Mouse (Mus musculus): ENCODE data around the gene Prkce. TPM values are rescaled to one million over a fixed set of nuclear protein-coding genes. Genes with fewer than 3 reads are reported as not detected.

The Prkce gene
- total and polyA plus RNA-seq, 2 experiments from 2014 or later: 91.3 to 94.3 TPM

- 86% methylated on average over 16 of the region's 16 CpGs for WGBS
- Histone ChIP-seq H3K27me3 (ENCODE audit: insufficient read depth, low read length) (no peaks in the 10 kb centered on the region), H3K36me3 (ENCODE audit: insufficient read depth) (no peaks in the 10 kb centered on the region), H3K4me1 (ENCODE audit: insufficient read depth) (no peaks in the 10 kb centered on the region), H3K9me3 (ENCODE audit: low read length) (no peaks in the 10 kb centered on the region), H3K4me2 (ENCODE audit: low read depth) (no peak overlapping the region), H3K4me3 (ENCODE audit: low read depth, low read length) (no peak overlapping the region), H3K27ac (ENCODE audit: low read depth, low read length) (no peak overlapping the region), H3K9ac (no peak overlapping the region)
- no peak for TF ChIP-seq CTCF (IDR thresholded peaks at IDR 0.05; ENCODE audit: low read depth)
- DNase-seq (no peak), ATAC-seq (no peak)
Observed at GRCm38 (mm10) chr17:86573596-86574248, 406.1 kb downstream of the Prkce start.

- H3K27me3 ChIP-seq (ENCODE audit: insufficient read depth, low read length): no peaks in the 10 kb centered on the region
- DNase-seq (no peak), ATAC-seq (no peak)
- H3K4me2 ChIP-seq (ENCODE audit: low read depth): no peak overlapping the region
- H3K9me3 ChIP-seq (ENCODE audit: low read length): no peaks in the 10 kb centered on the region
- no peak overlapping the region for H3K9ac ChIP-seq
- WGBS: 77% methylated on average over 6 of the region's 6 CpGs
- H3K36me3 ChIP-seq (ENCODE audit: insufficient read depth): no peaks in the 10 kb centered on the region
- H3K4me3 ChIP-seq (ENCODE audit: low read depth, low read length): no peak overlapping the region
- H3K4me1 ChIP-seq (ENCODE audit: insufficient read depth): no peaks in the 10 kb centered on the region
- H3K27ac ChIP-seq (ENCODE audit: low read depth, low read length): no peak overlapping the region
- TF ChIP-seq CTCF (IDR thresholded peaks at IDR 0.05; ENCODE audit: low read depth): no peak
Observed at GRCm38 (mm10) chr17:86580724-86581123, 413.1 kb downstream of the Prkce start.

- 82% methylated on average over 4 of the region's 4 CpGs for WGBS
- TF ChIP-seq CTCF (IDR thresholded peaks at IDR 0.05; ENCODE audit: low read depth): no peak
Observed at GRCm38 (mm10) chr17:86582341-86582740, 414.8 kb downstream of the Prkce start.

GRCm38 (mm10) chr17:86586441-86586840, 418.9 kb downstream of the Prkce start:
- no peak overlapping the region for H3K4me3 ChIP-seq (ENCODE audit: low read depth, low read length)
- H3K27me3 ChIP-seq (ENCODE audit: insufficient read depth, low read length): no peaks in the 10 kb centered on the region
- no peak overlapping the region for H3K27ac ChIP-seq (ENCODE audit: low read depth, low read length)
- H3K4me1 ChIP-seq (ENCODE audit: insufficient read depth): no peaks in the 10 kb centered on the region
- H3K4me2 ChIP-seq (ENCODE audit: low read depth): no peak overlapping the region
- DNase-seq (no peak), ATAC-seq (no peak)
- no peaks in the 10 kb centered on the region for H3K9me3 ChIP-seq (ENCODE audit: low read length)
- no peak for TF ChIP-seq CTCF (IDR thresholded peaks at IDR 0.05; ENCODE audit: low read depth)
- 0 out of 2 replicates have a peak, but pooled peaks cover 7% of the 10 kb centered on the region for H3K36me3 ChIP-seq (ENCODE audit: insufficient read depth)
- H3K9ac ChIP-seq: no peak overlapping the region
- WGBS: 80% methylated on average over 5 of the region's 5 CpGs

More at GRCm38 (mm10) chr17:86582341-86582740, 414.8 kb downstream of the Prkce start:
- H3K4me3 ChIP-seq (ENCODE audit: low read depth, low read length): no peak overlapping the region
- no peaks in the 10 kb centered on the region for H3K36me3 ChIP-seq (ENCODE audit: insufficient read depth)
- no peak for ATAC-seq
- H3K27ac ChIP-seq (ENCODE audit: low read depth, low read length): no peak overlapping the region
- no peaks in the 10 kb centered on the region for H3K27me3 ChIP-seq (ENCODE audit: insufficient read depth, low read length)
- no peak overlapping the region for H3K9ac ChIP-seq
- H3K4me1 ChIP-seq (ENCODE audit: insufficient read depth): no peaks in the 10 kb centered on the region
- H3K4me2 ChIP-seq (ENCODE audit: low read depth): no peak overlapping the region
- no peaks in the 10 kb centered on the region for H3K9me3 ChIP-seq (ENCODE audit: low read length)
- DNase-seq: no peak

- Histone ChIP-seq H3K27ac (ENCODE audit: low read depth, low read length) (no peak overlapping the region), H3K9me3 (ENCODE audit: low read length) (no peaks in the 10 kb centered on the region), H3K36me3 (ENCODE audit: insufficient read depth) (0 out of 2 replicates have a peak, but pooled peaks cover 7% of the 10 kb centered on the region), H3K4me1 (ENCODE audit: insufficient read depth) (no peaks in the 10 kb centered on the region), H3K27me3 (ENCODE audit: insufficient read depth, low read length) (no peaks in the 10 kb centered on the region), H3K9ac (no peak overlapping the region), H3K4me2 (ENCODE audit: low read depth) (no peak overlapping the region), H3K4me3 (ENCODE audit: low read depth, low read length) (no peak overlapping the region)
- WGBS: 62% methylated on average over 5 of the region's 5 CpGs
- no peak for TF ChIP-seq CTCF (IDR thresholded peaks at IDR 0.05; ENCODE audit: low read depth)
- ATAC-seq: no peak
- no peak for DNase-seq
Observed at GRCm38 (mm10) chr17:86588704-86589449, 421.3 kb downstream of the Prkce start.

GRCm38 (mm10) chr17:86589681-86590080, 422.1 kb downstream of the Prkce start:
- TF ChIP-seq CTCF (IDR thresholded peaks at IDR 0.05; ENCODE audit: low read depth): no peak
- H3K9ac ChIP-seq: no peak overlapping the region
- H3K27ac ChIP-seq (ENCODE audit: low read depth, low read length): no peak overlapping the region
- H3K4me3 ChIP-seq (ENCODE audit: low read depth, low read length): no peak overlapping the region
- no peak overlapping the region for H3K4me2 ChIP-seq (ENCODE audit: low read depth)
- no peaks in the 10 kb centered on the region for H3K27me3 ChIP-seq (ENCODE audit: insufficient read depth, low read length)
- ATAC-seq: no peak
- no peaks in the 10 kb centered on the region for H3K9me3 ChIP-seq (ENCODE audit: low read length)
- H3K36me3 ChIP-seq (ENCODE audit: insufficient read depth): 0 out of 2 replicates have a peak, but pooled peaks cover 9% of the 10 kb centered on the region
- no peaks in the 10 kb centered on the region for H3K4me1 ChIP-seq (ENCODE audit: insufficient read depth)
- 97% methylated on average over 5 of the region's 5 CpGs for WGBS
- DNase-seq: no peak

- no peak overlapping the region for H3K27ac ChIP-seq (ENCODE audit: low read depth, low read length)
- DNase-seq (no peak), ATAC-seq (no peak)
- no peak overlapping the region for H3K9ac ChIP-seq
- H3K4me2 ChIP-seq (ENCODE audit: low read depth): no peak overlapping the region
- no peaks in the 10 kb centered on the region for H3K9me3 ChIP-seq (ENCODE audit: low read length)
- TF ChIP-seq CTCF (IDR thresholded peaks at IDR 0.05; ENCODE audit: low read depth): no peak
- H3K4me3 ChIP-seq (ENCODE audit: low read depth, low read length): no peak overlapping the region
- no peaks in the 10 kb centered on the region for H3K4me1 ChIP-seq (ENCODE audit: insufficient read depth)
- 0 out of 2 replicates have a peak, but pooled peaks cover 10% of the 10 kb centered on the region for H3K36me3 ChIP-seq (ENCODE audit: insufficient read depth)
- WGBS: 88% methylated on average over 10 of the region's 10 CpGs
- no peaks in the 10 kb centered on the region for H3K27me3 ChIP-seq (ENCODE audit: insufficient read depth, low read length)
Observed at GRCm38 (mm10) chr17:86591241-86591640, 423.7 kb downstream of the Prkce start.

All from forebrain, postnatal 0 days (tissue).